Mouse (Mus musculus): ENCODE measurements around the gene Actg1. TPM values are rescaled to one million over a fixed set of nuclear protein-coding genes. Genes with fewer than 3 reads are reported as not detected.

The Actg1 gene
- polyA plus RNA-seq, 1 experiment from 2014 or later, result 2,733 TPM

GRCm38 (mm10) chr11:120337447-120337846 is 10.9 kb downstream of the Actg1 start:
- no peak overlapping the region for H3K4me3 ChIP-seq
- no peak overlapping the region for H3K27ac ChIP-seq
- H3K36me3 ChIP-seq (replicated peaks), result no peaks in the 10 kb centered on the region
- DNase-seq (ENCODE audit: extremely low spot score, low spot score), result peak; percentile 12
- 52% methylated on average over 2 of the region's 2 CpGs for WGBS
- no peaks in the 10 kb centered on the region for H3K27me3 ChIP-seq (ENCODE audit: poor library complexity, severe bottlenecking)
- no peaks in the 10 kb centered on the region for H3K4me1 ChIP-seq
- peaks cover 17% of the 10 kb centered on the region; the same call in 1 of the 2 replicates for H3K9me3 ChIP-seq

GRCm38 (mm10) chr11:120335431-120336021 is 12.8 kb downstream of the Actg1 start:
- H3K9me3 ChIP-seq, result peaks cover 26% of the 10 kb centered on the region; the same call in 1 of the 2 replicates
- H3K4me3 ChIP-seq, result no peak overlapping the region
- 84% methylated on average over 6 of the region's 6 CpGs for WGBS
- peak; percentile 12 for DNase-seq (ENCODE audit: extremely low spot score, low spot score)
- no peaks in the 10 kb centered on the region for H3K27me3 ChIP-seq (ENCODE audit: poor library complexity, severe bottlenecking)
- no peaks in the 10 kb centered on the region for H3K36me3 ChIP-seq (replicated peaks)
- no peaks in the 10 kb centered on the region for H3K4me1 ChIP-seq
- H3K27ac ChIP-seq, result no peak overlapping the region

GRCm38 (mm10) chr11:120320156-120320555 is 28.2 kb downstream of the Actg1 start:
- no peaks in the 10 kb centered on the region for H3K27me3 ChIP-seq (ENCODE audit: poor library complexity, severe bottlenecking)
- no peak overlapping the region for H3K27ac ChIP-seq
- peak; percentile 9 for DNase-seq (ENCODE audit: extremely low spot score, low spot score)
- peaks cover 25% of the 10 kb centered on the region for H3K4me1 ChIP-seq
- no peak overlapping the region for H3K4me3 ChIP-seq
- no peaks in the 10 kb centered on the region; the same call in 1 of the 2 replicates for H3K9me3 ChIP-seq
- WGBS, result 97% methylated on average over 10 of the region's 10 CpGs
- no peaks in the 10 kb centered on the region for H3K36me3 ChIP-seq (replicated peaks)

GRCm38 (mm10) chr11:120319310-120319709 is 29.0 kb downstream of the Actg1 start:
- peak; percentile 7 for DNase-seq (ENCODE audit: extremely low spot score, low spot score)
- H3K27ac ChIP-seq, result no peak overlapping the region
- peaks cover 34% of the 10 kb centered on the region for H3K4me1 ChIP-seq
- no peaks in the 10 kb centered on the region for H3K27me3 ChIP-seq (ENCODE audit: poor library complexity, severe bottlenecking)
- 88% methylated on average over 5 of the region's 5 CpGs for WGBS
- H3K9me3 ChIP-seq, result no peaks in the 10 kb centered on the region; the same call in 1 of the 2 replicates
- H3K36me3 ChIP-seq (replicated peaks), result no peaks in the 10 kb centered on the region
- H3K4me3 ChIP-seq, result no peak overlapping the region

- WGBS, result 81% methylated on average over 7 of the region's 7 CpGs
- H3K4me3 ChIP-seq, result no peak overlapping the region
Measured at GRCm38 (mm10) chr11:120317456-120317855, 30.9 kb downstream of the Actg1 start.

GRCm38 (mm10) chr11:120316690-120317254 is 31.6 kb downstream of the Actg1 start:
- Histone ChIP-seq H3K9me3 (no peaks in the 10 kb centered on the region; the same call in 1 of the 2 replicates), H3K36me3 (replicated peaks) (no peaks in the 10 kb centered on the region), H3K27ac (peak overlapping the region; percentile 96), H3K4me3 (peak overlapping the region; percentile 63), H3K27me3 (ENCODE audit: poor library complexity, severe bottlenecking) (no peaks in the 10 kb centered on the region), H3K4me1 (peaks cover 43% of the 10 kb centered on the region)
- DNase-seq (ENCODE audit: extremely low spot score, low spot score), result peak; percentile 29
- WGBS, result 38% methylated on average over 13 of the region's 13 CpGs

More at GRCm38 (mm10) chr11:120317456-120317855, 30.9 kb downstream of the Actg1 start:
- H3K4me1 ChIP-seq, result peaks cover 38% of the 10 kb centered on the region
- H3K9me3 ChIP-seq, result no peaks in the 10 kb centered on the region; the same call in 1 of the 2 replicates
- H3K27me3 ChIP-seq (ENCODE audit: poor library complexity, severe bottlenecking), result no peaks in the 10 kb centered on the region
- H3K36me3 ChIP-seq (replicated peaks), result no peaks in the 10 kb centered on the region
- peak overlapping the region; percentile 96 for H3K27ac ChIP-seq
- peak; percentile 13 for DNase-seq (ENCODE audit: extremely low spot score, low spot score)

- Histone ChIP-seq H3K27me3 (ENCODE audit: poor library complexity, severe bottlenecking) (no peaks in the 10 kb centered on the region), H3K27ac (peak overlapping the region; percentile 96), H3K9me3 (no peaks in the 10 kb centered on the region; the same call in 1 of the 2 replicates), H3K4me3 (peak overlapping the region; percentile 63), H3K36me3 (replicated peaks) (no peaks in the 10 kb centered on the region), H3K4me1 (peaks cover 50% of the 10 kb centered on the region)
- WGBS, result 7% methylated on average over 37 of the region's 37 CpGs
- peak; percentile 96 for DNase-seq (ENCODE audit: extremely low spot score, low spot score)
Measured at GRCm38 (mm10) chr11:120315832-120316689, 32.3 kb downstream of the Actg1 start.

GRCm38 (mm10) chr11:120315416-120315761 is 33.0 kb downstream of the Actg1 start:
- WGBS, result 40% methylated on average over 4 of the region's 4 CpGs
- Histone ChIP-seq H3K36me3 (replicated peaks) (no peaks in the 10 kb centered on the region), H3K4me3 (peak overlapping the region; percentile 63), H3K4me1 (peaks cover 56% of the 10 kb centered on the region), H3K27me3 (ENCODE audit: poor library complexity, severe bottlenecking) (no peaks in the 10 kb centered on the region), H3K9me3 (no peaks in the 10 kb centered on the region; the same call in 1 of the 2 replicates), H3K27ac (peak overlapping the region; percentile 96)
- peak; percentile 35 for DNase-seq (ENCODE audit: extremely low spot score, low spot score)

GRCm38 (mm10) chr11:120314721-120315415 is 33.5 kb downstream of the Actg1 start:
- WGBS, result 41% methylated on average over 16 of the region's 16 CpGs
- Histone ChIP-seq H3K36me3 (replicated peaks) (no peaks in the 10 kb centered on the region), H3K9me3 (no peaks in the 10 kb centered on the region), H3K27me3 (ENCODE audit: poor library complexity, severe bottlenecking) (0 out of 2 replicates have a peak, but pooled peaks cover 4% of the 10 kb centered on the region), H3K4me1 (peaks cover 60% of the 10 kb centered on the region), H3K27ac (peak overlapping the region; percentile 96), H3K4me3 (peak overlapping the region; percentile 63)
- peak; percentile 14 for DNase-seq (ENCODE audit: extremely low spot score, low spot score)

- Histone ChIP-seq H3K9me3 (no peaks in the 10 kb centered on the region), H3K4me3 (0 out of 2 replicates have a peak overlapping the region, but pooled peaks have one; percentile 63), H3K27ac (peak overlapping the region; percentile 96), H3K27me3 (ENCODE audit: poor library complexity, severe bottlenecking) (peaks cover 9% of the 10 kb centered on the region; the same call in 1 of the 2 replicates), H3K4me1 (peaks cover 60% of the 10 kb centered on the region), H3K36me3 (replicated peaks) (no peaks in the 10 kb centered on the region)
- peak; percentile 13 for DNase-seq (ENCODE audit: extremely low spot score, low spot score)
- WGBS, result 56% methylated on average over 6 of the region's 6 CpGs
Measured at GRCm38 (mm10) chr11:120313906-120314685, 34.2 kb downstream of the Actg1 start.

- peak overlapping the region; percentile 58; the same call in 1 of the 2 replicates for H3K4me3 ChIP-seq
- WGBS, result 63% methylated on average over 6 of the region's 6 CpGs
- H3K27ac ChIP-seq, result peak overlapping the region; percentile 96
- H3K27me3 ChIP-seq (ENCODE audit: poor library complexity, severe bottlenecking), result peaks cover 24% of the 10 kb centered on the region
- no peaks in the 10 kb centered on the region for H3K36me3 ChIP-seq (replicated peaks)
- peaks cover 70% of the 10 kb centered on the region for H3K4me1 ChIP-seq
- H3K9me3 ChIP-seq, result no peaks in the 10 kb centered on the region
- no peak for DNase-seq (ENCODE audit: extremely low spot score, low spot score)
Measured at GRCm38 (mm10) chr11:120312069-120312468, 36.3 kb downstream of the Actg1 start.
